Mouse (Mus musculus) adrenal gland, postnatal 36 days (tissue): ENCODE measurements around the gene Cidec. TPM values are rescaled to one million over a fixed set of nuclear protein-coding genes. Genes with fewer than 3 reads are reported as not detected.

Experiments
- DNase-seq, 2 experiments: peaks; one replicate each; pipeline ENCODE4 v3.0.0; 2021; ENCODE audit warnings: mixed read lengths in 1 of 2
- long read RNA-seq, 2 experiments: library from polyadenylated mRNA; stranded (forward); transcript quantifications; one replicate each; pipeline ENCODE4 v2.0.0; 2021; ENCODE audit warnings: borderline sequencing depth in 2 of 2
- total RNA-seq, 2 experiments: library from RNA; stranded (reverse); gene quantifications; 2 replicates each; pipeline ENCODE4 v1.2.3; 2021

Cidec gene
- total RNA-seq, result 100 to 1,000 TPM; 344 to 362 TPM
- long read RNA-seq, experiment 1, transcript Cidec-203 (6 exons, 785 nt), result major isoform, 143 of 459 reads
- long read RNA-seq, experiment 1, transcript Cidec-202 (6 exons, 1,720 nt), result minor isoform, 142 of 459 reads
- long read RNA-seq, experiment 1, transcript Cidec-201 (6 exons, 1,703 nt), result minor isoform, 66 of 459 reads
- long read RNA-seq, experiment 1, partial matches to known transcripts, result 42 of 459 reads
- long read RNA-seq, experiment 1, other reads (novel, unspliced or antisense), result 66 of 459 reads
- long read RNA-seq, experiment 2, transcript Cidec-203 (6 exons, 785 nt), result minor isoform, 98 of 307 reads
- long read RNA-seq, experiment 2, transcript Cidec-201 (6 exons, 1,703 nt), result minor isoform, 47 of 307 reads
- long read RNA-seq, experiment 2, transcript Cidec-202 (6 exons, 1,720 nt), result major isoform, 108 of 307 reads
- long read RNA-seq, experiment 2, partial matches to known transcripts, result 25 of 307 reads
- long read RNA-seq, experiment 2, other reads (novel, unspliced or antisense), result 29 of 307 reads

DNA sequence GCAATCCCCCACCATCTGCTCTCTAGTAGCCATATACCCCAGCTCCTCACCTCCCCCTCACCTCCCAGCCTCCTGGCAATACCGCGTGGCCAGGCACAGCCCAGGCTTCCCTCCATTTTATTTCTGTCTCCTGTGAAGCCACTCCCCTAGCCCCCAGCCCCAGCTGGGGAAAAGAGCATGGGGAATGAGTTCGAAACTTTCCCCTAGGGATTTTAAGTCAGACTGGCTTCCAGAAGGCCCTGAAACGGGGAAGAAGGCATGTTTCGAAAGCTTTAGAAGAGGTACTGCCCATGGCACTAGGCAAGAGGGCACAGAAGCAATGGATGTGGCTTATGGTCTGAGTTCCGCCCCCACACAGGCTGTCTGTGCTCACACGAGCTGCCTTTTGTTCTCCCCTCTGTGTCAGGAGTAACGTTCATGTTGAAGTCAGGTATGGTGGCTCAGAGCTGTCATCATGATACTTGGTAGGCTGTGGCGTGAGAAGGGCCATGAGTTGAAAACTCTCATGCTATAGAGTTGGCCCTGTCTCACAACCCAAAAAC is at the start of gene Cidec:
Cidec (minus strand) TSS at position 97 of the 542 bp plus-strand sequence.
- peak in 1 of 2 experiments; percentile 33 for DNase-seq

- peak; percentile 25 to 34 for DNase-seq
Observed at GRCm38 (mm10) chr6:113483729-113484128, 48.2 kb upstream of the Cidec start.

GRCm38 (mm10) chr6:113483100-113483615 is 47.6 kb upstream of the Cidec start, which contains the start of gene Creld1:
Creld1 (plus strand) TSS chr6:113483297.
- peak; percentile 97 for DNase-seq

GRCm38 (mm10) chr6:113482477-113483099 is 47.0 kb upstream of the Cidec start:
- peak; percentile 57 to 63 for DNase-seq

DNA sequence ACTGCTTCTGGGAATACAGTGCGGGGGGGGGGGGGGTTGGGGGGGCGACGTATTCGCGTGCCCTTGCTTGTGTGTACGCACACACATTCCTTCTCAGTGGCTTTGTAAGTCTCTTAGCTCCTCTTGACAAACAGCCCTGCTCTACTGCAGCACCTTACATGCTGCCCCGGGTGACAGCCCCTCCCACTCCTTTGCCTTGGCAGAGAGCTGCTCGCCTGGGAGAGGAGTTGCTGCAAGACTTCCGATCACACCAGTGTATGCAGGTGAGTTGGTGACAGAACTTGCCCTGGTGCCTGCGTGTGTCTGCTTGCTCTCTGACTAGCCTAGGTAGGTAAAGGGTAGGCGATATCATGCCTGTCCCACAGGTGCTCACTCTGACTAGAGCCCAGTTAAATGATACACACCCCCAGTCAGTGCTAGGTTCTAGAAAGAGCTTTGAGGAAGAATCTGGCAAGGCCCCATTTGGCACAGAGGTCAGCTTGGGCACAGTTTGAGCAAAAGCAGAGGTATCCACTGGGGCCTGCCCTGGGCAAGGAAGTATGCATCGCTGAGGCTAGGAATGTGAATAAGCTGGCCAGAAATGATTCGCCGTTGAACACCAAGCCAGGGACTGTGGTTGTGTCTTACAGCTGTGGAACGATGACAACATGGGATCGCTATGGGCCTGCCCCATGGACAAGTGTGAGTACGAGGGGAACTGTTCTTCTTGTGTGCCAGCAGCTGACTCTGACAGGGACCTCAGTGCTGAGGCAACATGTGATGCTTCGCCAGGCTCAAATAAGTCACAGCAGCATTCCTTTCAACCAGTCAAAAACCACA is 45.2 kb upstream of the Cidec start:
- DNase-seq, result peak in 1 of 2 experiments; percentile 69

DNA sequence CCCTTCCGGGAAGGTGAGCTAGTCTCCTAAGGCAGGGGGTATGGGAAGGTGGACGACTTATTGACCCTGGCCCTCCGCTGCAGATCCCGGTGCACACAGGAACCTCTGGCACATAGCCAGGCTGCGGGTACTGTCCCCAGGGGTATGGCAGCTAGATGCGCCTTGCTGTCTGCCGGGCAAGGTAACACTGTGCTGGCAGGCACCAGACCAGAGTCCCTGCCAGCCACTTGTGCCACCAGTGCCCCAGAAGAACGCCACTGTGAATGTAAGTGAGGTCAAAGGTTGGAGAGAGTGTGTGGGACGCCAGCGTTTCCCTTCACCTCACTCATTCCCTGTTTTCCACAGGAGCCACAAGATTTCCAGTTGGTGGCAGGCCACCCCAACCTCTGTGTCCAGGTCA is 43.3 kb upstream of the Cidec start:
- peak in 1 of 2 experiments; percentile 30 for DNase-seq

GRCm38 (mm10) chr6:113477353-113477752 is 41.8 kb upstream of the Cidec start:
- DNase-seq, result no peak

DNA sequence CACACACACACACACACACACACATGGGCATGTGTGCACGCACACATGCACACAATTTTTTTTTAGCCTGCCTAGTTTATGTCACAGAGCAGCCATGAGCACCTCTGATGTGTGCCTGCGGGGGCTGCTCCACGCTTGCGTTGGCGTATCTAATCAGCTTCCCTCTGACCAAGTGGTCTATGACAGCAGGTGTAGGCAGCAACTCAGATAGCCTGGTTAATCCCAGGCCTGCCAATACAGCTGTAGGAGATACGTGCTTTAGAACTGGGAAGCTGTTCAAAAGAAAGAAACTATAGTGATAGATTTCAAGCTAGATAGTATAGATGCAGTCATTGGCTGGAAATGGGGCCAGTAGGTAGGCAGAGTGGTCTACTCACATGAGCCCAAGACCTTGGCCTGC is 38.2 kb upstream of the Cidec start:
- DNase-seq, result no peak

DNA sequence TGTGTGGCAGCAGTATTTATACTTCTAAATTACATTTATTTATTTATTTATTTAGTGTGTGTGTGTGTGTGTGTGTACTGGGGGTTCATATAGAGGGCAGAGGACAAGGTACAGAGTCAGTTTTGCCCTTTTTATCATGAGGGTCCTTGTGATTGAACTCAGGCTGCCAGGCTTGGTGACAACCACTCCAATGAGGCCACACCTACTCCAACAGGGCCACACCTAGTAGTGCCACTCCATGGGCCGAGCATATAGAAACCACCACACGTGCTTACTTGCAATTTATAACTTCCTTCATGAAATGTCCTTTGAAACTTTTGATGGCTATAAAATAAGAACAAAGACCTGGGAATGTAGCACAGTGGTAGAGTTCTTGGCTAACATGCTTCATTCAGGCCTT is 37.7 kb upstream of the Cidec start:
- no peak for DNase-seq

GRCm38 (mm10) chr6:113472061-113472460 is 36.5 kb upstream of the Cidec start:
- DNase-seq, result no peak

DNA sequence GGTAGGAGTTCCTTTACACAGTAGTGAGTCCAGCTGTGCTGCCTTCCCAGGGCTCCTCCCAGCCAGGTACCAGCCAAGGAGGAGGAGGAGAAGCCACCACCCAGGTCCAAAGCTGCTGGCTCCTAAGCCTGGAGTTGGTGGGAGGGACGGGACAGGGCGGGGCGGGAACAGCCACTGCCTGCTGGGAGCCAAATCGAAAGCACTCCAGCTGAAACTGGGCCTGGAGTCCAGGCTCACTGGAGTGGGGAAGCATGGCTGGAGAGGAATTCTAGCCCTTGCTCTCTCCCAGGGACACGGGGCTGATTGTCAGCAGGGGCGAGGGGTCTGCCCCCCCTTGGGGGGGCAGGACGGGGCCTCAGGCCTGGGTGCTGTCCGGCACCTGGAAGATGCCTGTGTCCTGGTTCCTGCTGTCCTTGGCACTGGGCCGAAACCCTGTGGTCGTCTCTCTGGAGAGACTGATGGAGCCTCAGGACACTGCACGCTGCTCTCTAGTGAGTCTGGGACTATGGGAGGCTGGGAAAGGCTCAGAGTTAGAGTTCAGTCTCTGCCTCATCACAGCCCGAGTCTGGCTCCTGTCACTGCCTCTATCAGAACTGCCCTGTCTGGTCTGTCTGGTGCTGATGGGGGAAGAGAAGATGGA is 35.9 kb upstream of the Cidec start, which contains the start of gene Il17rc:
Il17rc (plus strand) TSS at position 131 of the 640 bp plus-strand sequence.
- DNase-seq, result peak; percentile 62 to 78

- DNase-seq, result peak; percentile 82 to 89
Observed at GRCm38 (mm10) chr6:113469432-113469831, 33.9 kb upstream of the Cidec start.

GRCm38 (mm10) chr6:113469021-113469420 is 33.5 kb upstream of the Cidec start:
- peak; percentile 62 to 73 for DNase-seq

GRCm38 (mm10) chr6:113468512-113468911 is 33.0 kb upstream of the Cidec start:
- no peak for DNase-seq

- no peak for DNase-seq
Observed at GRCm38 (mm10) chr6:113465602-113466001, 30.0 kb upstream of the Cidec start.

GRCm38 (mm10) chr6:113464040-113464439 is 28.5 kb upstream of the Cidec start:
- DNase-seq, result no peak

DNA sequence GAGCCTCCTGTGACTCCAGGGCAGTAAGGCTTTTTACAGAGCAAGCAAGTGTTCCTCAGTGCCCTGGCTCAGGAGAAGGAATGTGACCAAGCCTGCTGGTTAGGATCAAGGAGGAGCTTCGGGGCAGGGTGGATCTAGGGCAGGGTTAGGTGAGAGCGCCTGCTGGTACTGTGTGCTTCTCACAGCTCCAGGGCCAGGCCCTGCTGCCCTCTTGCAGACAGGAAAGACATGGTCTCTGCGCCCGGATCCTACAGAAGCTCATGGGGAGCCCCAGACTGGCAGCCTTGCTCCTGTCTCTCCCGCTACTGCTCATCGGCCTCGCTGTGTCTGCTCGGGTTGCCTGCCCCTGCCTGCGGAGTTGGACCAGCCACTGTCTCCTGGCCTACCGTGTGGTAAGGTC is 23.1 kb upstream of the Cidec start:
- DNase-seq, result no peak

DNA sequence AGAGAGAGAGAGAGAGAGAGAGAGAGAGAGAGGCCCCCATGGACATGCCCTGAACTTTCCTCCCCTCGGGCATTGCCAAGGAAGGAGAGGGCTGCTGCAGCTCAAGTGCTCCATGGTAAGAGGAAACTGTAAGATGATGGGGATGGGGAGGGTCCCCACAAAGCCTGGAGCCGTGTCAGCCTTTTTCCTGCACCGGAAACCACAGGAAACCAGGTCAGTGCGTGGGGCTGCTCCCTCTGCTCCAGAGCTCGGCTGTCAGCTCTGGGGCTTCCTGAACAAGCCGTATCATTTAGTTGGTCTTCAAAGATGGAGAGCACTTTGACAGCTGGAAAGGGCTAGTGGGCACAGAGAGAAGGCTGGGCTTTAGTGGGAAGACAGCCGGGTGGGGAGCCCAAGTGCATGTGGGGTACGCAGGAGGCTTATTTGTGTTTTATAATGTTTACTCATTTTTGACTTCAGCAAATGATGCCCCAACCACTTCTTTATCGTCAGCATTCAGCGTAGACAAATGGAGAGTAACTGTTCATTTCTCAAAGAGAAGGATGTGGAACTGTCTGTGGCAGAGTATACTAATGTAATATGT is 22.5 kb upstream of the Cidec start, which contains the start of gene Il17re:
Il17re (plus strand) TSS at position 533 of the 583 bp plus-strand sequence.
- DNase-seq, result no peak

DNA sequence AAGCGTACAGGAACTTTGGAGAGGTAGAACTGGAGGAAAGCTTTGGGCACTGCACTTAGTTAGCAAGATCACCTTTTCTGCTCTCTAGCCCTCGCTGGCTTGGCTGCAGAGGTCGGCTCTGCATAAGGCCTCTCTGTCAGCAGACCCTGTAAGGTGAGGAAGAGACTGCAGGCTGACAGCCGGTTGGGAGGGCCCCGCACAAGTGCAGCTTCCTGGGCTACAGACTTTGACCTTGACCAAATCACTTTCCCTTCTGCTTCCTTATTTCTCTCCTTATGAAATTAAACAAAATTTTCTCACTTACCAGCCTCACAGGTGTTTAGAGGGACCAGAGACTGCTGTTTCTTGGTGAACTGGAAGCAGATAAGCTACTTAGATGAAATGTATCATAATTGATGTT is 19.4 kb upstream of the Cidec start:
- DNase-seq, result no peak

- no peak for DNase-seq
Observed at GRCm38 (mm10) chr6:113451839-113452238, 16.3 kb upstream of the Cidec start.

- DNase-seq, result no peak
Observed at GRCm38 (mm10) chr6:113447639-113448038, 12.1 kb upstream of the Cidec start.
